Mouse (Mus musculus) forebrain, embryonic 16.5 days (tissue): Measurements from ENCODE around the gene Msi2. TPM values are rescaled to one million over a fixed set of nuclear protein-coding genes. Genes with fewer than 3 reads are reported as not detected.

Source experiments
- ATAC-seq: fragments of 200-750 bp; cut with Nextera tagmentation; 2 replicates; pipeline ENCODE4 v1.8.0; 2017; ENCODE audit warnings: mild to moderate bottlenecking, moderate library complexity
- H3K27ac ChIP-seq: fragments of 300-500 bp; sonication (generic); 2 replicates; pipeline ENCODE4 v1.5.1; 2014; ENCODE audit warnings: low read length, control low read depth
- H3K27me3 ChIP-seq: fragments of 300-500 bp; sonication (generic); replicated peaks from 2 replicates; pipeline ENCODE4 v1.6.1; 2014; ENCODE audit warnings: low read length; ENCODE audit not compliant: control insufficient read depth, insufficient read depth
- H3K36me3 ChIP-seq: fragments of 300-500 bp; sonication (generic); 2 replicates; pipeline ENCODE4 v1.6.1; 2014; ENCODE audit not compliant: control insufficient read depth, insufficient read depth
- H3K4me1 ChIP-seq: fragments of 300-500 bp; sonication (generic); replicated peaks from 2 replicates; pipeline ENCODE4 v1.6.1; 2014; ENCODE audit warnings: low read length; ENCODE audit not compliant: control insufficient read depth, insufficient read depth
- H3K4me2 ChIP-seq: fragments of 300-500 bp; sonication (generic); 2 replicates; pipeline ENCODE4 v1.6.1; 2014; ENCODE audit warnings: mild to moderate bottlenecking, low read length, control low read depth
- H3K4me3 ChIP-seq: fragments of 300-500 bp; sonication (generic); replicated peaks from 2 replicates; pipeline ENCODE4 v1.5.1; 2014; ENCODE audit warnings: mild to moderate bottlenecking, low read length, control low read depth
- H3K9ac ChIP-seq: fragments of 300-500 bp; sonication (generic); replicated peaks from 2 replicates; pipeline ENCODE4 v1.6.1; 2014; ENCODE audit warnings: low read depth, low read length, control low read depth
- H3K9me3 ChIP-seq: fragments of 300-500 bp; sonication (generic); 2 replicates; pipeline ENCODE4 v1.6.1; 2016; ENCODE audit warnings: low read length; ENCODE audit not compliant: control insufficient read depth
- WGBS: fragments of 180-500 bp; shearing (Covaris S2); extraction: QIAGEN DNeasy Blood & Tissue Kit; methylation state at CpG from one replicate; pipeline ENCODE4 v1.1.7; 2014; 5-methylcytosine and 5-hydroxymethylcytosine counted together
- polyA plus RNA-seq: library from polyadenylated mRNA; unstranded; fragments of >200 nt; fragmentation: Nextera tagmentation; extraction: Ambion mirVana; gene quantifications from 2 replicates; pipeline ENCODE4 v1.2.1, GENCODE M21; 2015

The Msi2 gene
- polyA plus RNA-seq, 1 experiment from 2014 or later: 23.4 TPM

DNA sequence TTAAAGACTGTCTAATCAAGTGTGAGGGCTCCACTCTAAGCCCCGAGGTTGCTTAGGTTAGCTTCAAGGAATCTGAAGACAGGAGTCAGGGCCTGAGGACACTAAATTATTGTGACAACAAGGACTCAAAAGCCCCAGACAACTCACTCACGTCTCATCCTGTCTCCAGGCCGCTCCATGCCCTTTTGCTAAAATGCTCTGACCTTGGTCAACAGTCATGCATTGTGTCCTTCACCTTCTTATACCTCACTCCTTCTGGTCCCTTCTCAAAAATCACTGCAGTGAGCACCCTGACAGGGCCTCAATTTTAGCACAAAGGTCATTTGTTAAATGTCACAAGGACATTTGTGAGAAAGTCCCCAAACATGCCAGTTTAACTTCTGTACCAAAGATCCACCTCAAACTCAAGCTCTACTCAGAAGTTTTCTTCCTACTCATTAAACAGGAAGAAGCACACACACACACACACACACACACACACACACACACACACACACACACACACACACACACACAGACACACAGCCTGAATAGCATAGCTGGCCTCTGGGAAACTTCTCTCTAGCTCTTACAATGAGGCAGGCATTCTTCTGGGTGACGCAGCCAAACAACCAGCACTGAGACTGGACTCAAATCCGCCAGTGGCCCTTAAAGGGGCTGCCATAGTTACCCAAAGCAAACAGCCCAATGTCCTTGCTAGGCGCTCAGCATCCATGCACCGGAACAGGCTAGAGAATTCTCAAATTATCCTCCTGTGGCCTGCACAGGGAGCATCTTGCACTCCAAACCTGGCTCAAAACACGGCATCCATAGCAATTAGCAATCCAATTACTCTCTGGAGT is 178.5 kb downstream of the Msi2 start:
- H3K9ac ChIP-seq: no peak overlapping the region
- H3K27me3 ChIP-seq: no peaks in the 10 kb centered on the region
- ATAC-seq: no peak
- 0 out of 2 replicates have a peak overlapping the region, but pooled peaks have one; percentile 6 for H3K27ac ChIP-seq
- H3K36me3 ChIP-seq: no peaks in the 10 kb centered on the region
- H3K9me3 ChIP-seq: no peaks in the 10 kb centered on the region
- 31% methylated on average over 8 of the region's 8 CpGs for WGBS
- no peak overlapping the region for H3K4me3 ChIP-seq
- no peak overlapping the region for H3K4me2 ChIP-seq
- H3K4me1 ChIP-seq: peaks cover 47% of the 10 kb centered on the region

DNA sequence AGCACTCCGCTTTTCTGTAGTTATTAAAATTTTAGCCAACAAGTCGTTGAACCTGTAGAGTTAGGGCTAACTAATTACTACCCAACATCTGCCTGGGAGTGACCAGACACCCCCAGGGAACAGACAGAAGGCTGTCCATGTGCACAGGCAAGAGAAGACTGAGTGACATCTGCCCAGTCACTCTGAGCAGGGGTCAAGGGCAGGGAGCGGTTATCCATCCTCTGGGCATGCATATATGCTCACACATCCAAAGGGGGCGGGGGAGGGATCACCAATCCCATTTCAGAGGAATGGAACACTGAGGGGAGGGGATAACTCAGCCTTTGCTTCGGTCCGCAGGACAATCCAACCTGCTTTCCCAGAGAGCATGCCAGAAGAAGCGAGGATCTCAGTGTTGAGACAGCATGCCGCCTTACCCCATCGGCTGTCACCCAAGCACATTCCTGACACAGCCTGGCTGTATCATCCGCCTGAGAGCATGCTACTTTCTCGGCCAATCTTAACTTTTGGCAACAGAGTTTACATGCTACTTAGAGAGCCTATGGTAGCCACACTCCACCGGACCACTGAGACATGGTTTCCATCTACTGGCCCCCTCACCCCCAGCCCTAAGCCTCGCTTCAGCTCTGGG is 179.5 kb downstream of the Msi2 start:
- no peak overlapping the region for H3K4me2 ChIP-seq
- H3K36me3 ChIP-seq: no peaks in the 10 kb centered on the region
- ATAC-seq: no peak
- no peak overlapping the region for H3K27ac ChIP-seq
- no peaks in the 10 kb centered on the region for H3K27me3 ChIP-seq
- no peak overlapping the region for H3K4me3 ChIP-seq
- H3K4me1 ChIP-seq: peaks cover 55% of the 10 kb centered on the region
- no peaks in the 10 kb centered on the region for H3K9me3 ChIP-seq
- WGBS: 78% methylated on average over 13 of the region's 13 CpGs
- no peak overlapping the region for H3K9ac ChIP-seq

DNA sequence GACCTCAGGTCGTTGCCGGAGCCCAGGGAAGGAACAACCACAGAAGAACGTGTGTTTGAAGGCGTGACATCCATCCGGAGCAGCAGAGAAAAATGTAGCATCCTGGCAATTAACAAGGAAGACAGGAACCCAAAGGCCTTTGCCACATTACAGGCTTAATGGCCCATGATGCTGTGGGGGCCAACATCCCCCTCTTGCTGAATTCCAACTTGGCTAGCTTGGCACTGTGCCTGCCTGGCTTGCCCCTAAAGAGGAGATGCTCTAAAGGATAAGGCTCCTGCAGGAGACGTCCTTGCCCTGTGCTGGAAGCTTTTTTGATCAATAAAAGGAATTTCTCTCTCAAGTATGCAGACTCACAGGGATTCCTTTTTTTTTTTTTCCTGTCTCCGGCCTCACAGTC is 181.0 kb downstream of the Msi2 start:
- peaks cover 44% of the 10 kb centered on the region for H3K4me1 ChIP-seq
- no peak for ATAC-seq
- no peak overlapping the region for H3K27ac ChIP-seq
- no peaks in the 10 kb centered on the region for H3K9me3 ChIP-seq
- 51% methylated on average over 7 of the region's 7 CpGs for WGBS
- no peaks in the 10 kb centered on the region for H3K27me3 ChIP-seq
- H3K9ac ChIP-seq: no peak overlapping the region
- no peak overlapping the region for H3K4me3 ChIP-seq
- H3K4me2 ChIP-seq: no peak overlapping the region
- H3K36me3 ChIP-seq: no peaks in the 10 kb centered on the region

DNA sequence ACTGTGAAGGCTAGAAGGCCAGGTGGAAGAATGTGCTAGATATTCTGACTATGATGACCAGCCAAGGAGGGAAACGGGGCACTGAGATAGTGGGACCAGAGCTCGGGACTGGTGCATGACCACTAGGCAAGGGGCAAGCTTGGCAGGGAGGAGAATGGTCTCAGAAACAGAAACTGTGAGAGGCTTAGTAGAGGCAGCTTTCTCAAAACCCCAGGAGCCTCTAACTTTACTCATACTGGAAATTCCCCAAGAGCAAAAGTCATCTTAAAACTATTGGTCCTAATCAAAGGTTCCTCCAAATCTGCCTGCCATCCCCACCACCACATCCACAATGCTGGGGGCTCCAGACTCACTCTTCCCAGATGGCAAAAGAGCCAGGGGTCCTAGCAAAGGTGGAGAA is 181.5 kb downstream of the Msi2 start:
- 97% methylated on average over 2 of the region's 2 CpGs for WGBS
- H3K4me3 ChIP-seq: no peak overlapping the region
- H3K4me2 ChIP-seq: no peak overlapping the region
- no peak overlapping the region for H3K9ac ChIP-seq
- no peaks in the 10 kb centered on the region for H3K36me3 ChIP-seq
- no peaks in the 10 kb centered on the region for H3K27me3 ChIP-seq
- no peak for ATAC-seq
- H3K9me3 ChIP-seq: no peaks in the 10 kb centered on the region
- peaks cover 40% of the 10 kb centered on the region for H3K4me1 ChIP-seq
- H3K27ac ChIP-seq: no peak overlapping the region

DNA sequence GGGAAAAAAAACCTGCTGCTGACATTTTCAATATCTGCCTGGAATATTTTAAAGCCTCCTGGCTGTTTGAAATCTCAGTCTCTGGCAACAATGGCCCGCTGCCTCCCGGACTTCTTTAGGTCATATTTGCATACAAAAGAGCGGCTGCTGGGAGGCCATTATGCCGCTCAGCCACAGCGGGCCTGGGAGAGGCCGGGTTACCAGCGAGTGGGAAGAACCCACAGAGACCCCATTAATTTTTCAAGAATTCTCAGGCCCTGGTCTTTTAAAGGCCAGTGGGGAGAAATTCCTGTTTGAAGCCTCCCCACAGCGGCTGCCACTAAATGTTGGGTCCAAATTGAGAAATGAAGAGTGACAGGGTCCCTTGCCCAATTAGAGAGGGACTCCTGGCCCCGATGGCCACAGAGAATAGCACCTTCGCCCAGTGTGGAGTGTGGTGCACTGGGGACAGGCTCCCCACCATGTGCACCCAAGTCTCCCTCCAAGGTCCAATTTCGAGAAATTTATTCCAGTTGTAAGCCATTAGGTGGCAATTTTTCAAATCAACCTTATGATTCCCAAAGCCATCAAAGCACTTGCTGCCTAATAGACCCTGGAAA is 183.9 kb downstream of the Msi2 start:
- H3K27me3 ChIP-seq: no peaks in the 10 kb centered on the region
- peak overlapping the region; percentile 46; the same call in 1 of the 2 replicates for H3K27ac ChIP-seq
- no peak overlapping the region for H3K4me2 ChIP-seq
- H3K9me3 ChIP-seq: no peaks in the 10 kb centered on the region
- 0 out of 2 replicates have a peak, but pooled peaks have one; percentile 34 for ATAC-seq
- peaks cover 30% of the 10 kb centered on the region for H3K4me1 ChIP-seq
- no peaks in the 10 kb centered on the region for H3K36me3 ChIP-seq
- WGBS: 10% methylated on average over 11 of the region's 11 CpGs
- 0 out of 2 replicates have a peak overlapping the region, but pooled peaks have one; percentile 20 for H3K9ac ChIP-seq
- no peak overlapping the region for H3K4me3 ChIP-seq

DNA sequence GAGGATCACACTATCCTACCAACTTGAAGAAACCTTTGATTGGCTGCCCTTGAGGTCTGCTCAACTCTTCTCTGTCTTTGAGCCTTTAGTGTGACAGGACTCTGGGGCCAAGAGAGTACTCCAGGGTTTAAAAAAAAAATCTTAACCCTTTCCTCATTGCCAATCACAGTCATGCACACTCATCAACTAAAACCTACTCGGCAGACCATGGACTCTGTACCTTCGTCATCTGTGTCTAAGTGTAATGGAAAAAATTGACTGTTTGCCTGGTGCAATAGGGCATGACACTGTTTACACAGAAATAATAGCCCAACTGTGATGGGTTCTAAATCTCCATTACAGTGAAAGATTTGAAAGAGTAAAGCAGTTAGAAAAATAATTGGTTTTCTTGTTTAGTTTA is 186.3 kb downstream of the Msi2 start:
- Histone ChIP-seq H3K36me3 (no peaks in the 10 kb centered on the region), H3K4me1 (peaks cover 34% of the 10 kb centered on the region), H3K9me3 (no peaks in the 10 kb centered on the region), H3K27me3 (no peaks in the 10 kb centered on the region), H3K9ac (no peak overlapping the region), H3K4me2 (no peak overlapping the region), H3K4me3 (no peak overlapping the region), H3K27ac (no peak overlapping the region)
- 73% methylated on average over 2 of the region's 2 CpGs for WGBS
- ATAC-seq: no peak

DNA sequence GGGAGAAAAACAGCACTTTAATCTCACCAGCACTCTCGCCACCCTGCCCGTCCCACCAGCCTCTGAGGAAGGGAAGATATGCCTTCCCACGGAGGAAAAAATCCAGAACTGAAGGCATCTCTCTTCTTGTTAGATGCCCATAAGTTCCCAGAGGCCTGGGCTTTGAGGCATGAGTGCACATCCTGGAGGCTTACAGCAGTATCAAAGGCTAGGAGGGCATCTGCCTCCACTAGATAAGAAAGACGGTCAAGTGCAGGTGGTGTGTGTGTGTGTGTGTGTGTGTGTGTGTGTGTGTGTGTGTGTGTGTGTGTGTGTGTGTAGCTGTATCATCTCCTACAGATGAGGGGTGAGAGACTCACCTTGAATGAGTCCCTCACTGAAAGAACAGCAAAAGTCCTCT is 188.3 kb downstream of the Msi2 start:
- H3K27me3 ChIP-seq: no peaks in the 10 kb centered on the region
- peaks cover 50% of the 10 kb centered on the region for H3K4me1 ChIP-seq
- WGBS: 92% methylated on average over 4 of the region's 4 CpGs
- no peaks in the 10 kb centered on the region for H3K9me3 ChIP-seq
- H3K4me2 ChIP-seq: no peak overlapping the region
- H3K9ac ChIP-seq: no peak overlapping the region
- no peak for ATAC-seq
- no peaks in the 10 kb centered on the region for H3K36me3 ChIP-seq
- H3K4me3 ChIP-seq: no peak overlapping the region
- no peak overlapping the region for H3K27ac ChIP-seq

DNA sequence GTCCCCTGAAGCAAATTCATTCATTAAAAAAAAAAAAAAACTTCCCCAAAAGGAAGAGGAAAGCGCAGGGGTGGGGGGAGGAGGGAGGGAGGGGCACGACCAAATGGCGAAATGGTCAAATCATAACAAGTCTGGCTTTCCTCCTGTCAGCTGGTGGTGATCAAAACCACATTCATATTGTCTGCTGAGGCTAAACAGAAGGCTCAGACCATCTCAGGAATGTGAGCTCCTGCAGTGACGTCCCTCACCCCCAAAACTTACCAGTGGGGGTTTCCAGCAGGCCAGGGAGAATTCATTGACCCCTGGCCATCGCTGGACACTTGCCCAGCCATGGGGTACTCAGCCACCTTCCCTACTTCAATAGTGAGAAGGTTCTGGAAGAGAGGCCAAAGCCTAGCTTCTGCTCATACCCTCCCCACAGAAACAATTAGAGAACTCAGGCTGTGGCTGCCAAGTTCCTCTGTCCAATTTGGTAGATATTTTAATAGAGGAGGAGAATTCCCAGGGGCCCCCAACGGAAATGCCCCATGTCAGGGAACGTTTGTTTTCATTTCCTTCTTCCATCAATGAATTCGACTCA is 189.7 kb downstream of the Msi2 start:
- no peaks in the 10 kb centered on the region for H3K27me3 ChIP-seq
- peak overlapping the region; percentile 9; the same call in 1 of the 2 replicates for H3K27ac ChIP-seq
- 38% methylated on average over 8 of the region's 8 CpGs for WGBS

DNA sequence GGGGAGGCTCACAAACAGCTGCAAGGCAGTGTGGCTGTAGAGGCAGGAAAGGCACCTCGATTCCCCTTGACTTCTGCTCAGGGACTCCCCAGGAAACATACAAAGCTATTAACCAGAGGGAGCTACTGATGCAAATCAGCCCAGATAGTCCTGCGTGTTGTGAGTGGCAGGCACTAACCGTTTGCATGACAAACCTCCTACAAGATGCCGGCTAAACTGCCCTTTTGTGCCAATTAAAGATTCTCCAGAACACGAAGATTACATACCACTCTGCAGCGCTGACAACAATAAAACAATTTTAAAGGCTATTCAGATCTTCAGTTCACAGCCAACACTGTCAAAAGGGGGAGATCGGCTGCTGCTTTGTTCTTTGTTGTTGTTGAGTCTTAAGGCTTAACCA is 191.6 kb downstream of the Msi2 start:
- Histone ChIP-seq H3K4me3 (no peak overlapping the region), H3K9me3 (no peaks in the 10 kb centered on the region), H3K27me3 (no peaks in the 10 kb centered on the region), H3K36me3 (no peaks in the 10 kb centered on the region), H3K4me1 (peaks cover 66% of the 10 kb centered on the region), H3K4me2 (no peak overlapping the region), H3K27ac (peak overlapping the region; percentile 31; the same call in 1 of the 2 replicates), H3K9ac (peak overlapping the region; percentile 16)
- ATAC-seq: peak; percentile 22; the same call in 1 of the 2 replicates
- 6% methylated on average over 7 of the region's 7 CpGs for WGBS

More for the DNA sequence above, 189.7 kb downstream of the Msi2 start:
- no peak overlapping the region for H3K4me2 ChIP-seq
- no peak for ATAC-seq
- no peak overlapping the region for H3K4me3 ChIP-seq
- H3K9me3 ChIP-seq: no peaks in the 10 kb centered on the region
- no peak overlapping the region for H3K9ac ChIP-seq
- H3K4me1 ChIP-seq: peaks cover 55% of the 10 kb centered on the region
- H3K36me3 ChIP-seq: no peaks in the 10 kb centered on the region
